Mouse (Mus musculus) stomach, embryonic 15.5 days (tissue): Measurements from ENCODE around the gene Olfr707. TPM values are rescaled to one million over a fixed set of nuclear protein-coding genes. Genes with fewer than 3 reads are reported as not detected.
"Not testable (repeated sequence)": the region's sequence is repeated elsewhere in the genome, so short reads cannot be mapped to it uniquely, and the experiment has no call there.

Experiments
- ATAC-seq: fragments of 200-750 bp; cut with Nextera tagmentation; 2 replicates; pipeline ENCODE4 v1.8.0; 2017; ENCODE audit warnings: low read depth, moderate number of reproducible peaks, moderate TSS enrichment; ENCODE audit not compliant: insufficient read depth, low FRiP score
- H3K27ac ChIP-seq: fragments of 300-500 bp; sonication (generic); 2 replicates; pipeline ENCODE4 v1.5.1; 2015; ENCODE audit warnings: mild to moderate bottlenecking, inconsistent platforms
- H3K27me3 ChIP-seq: fragments of 300-500 bp; sonication (generic); replicated peaks from 2 replicates; pipeline ENCODE4 v1.6.1; 2015; ENCODE audit warnings: inconsistent platforms
- H3K36me3 ChIP-seq: fragments of 300-500 bp; sonication (generic); 2 replicates; pipeline ENCODE4 v1.6.1; 2015; ENCODE audit warnings: inconsistent platforms
- H3K4me1 ChIP-seq: fragments of 300-500 bp; sonication (generic); 2 replicates; pipeline ENCODE4 v1.6.1; 2015; ENCODE audit warnings: inconsistent platforms
- H3K4me2 ChIP-seq: fragments of 300-500 bp; sonication (generic); 2 replicates; pipeline ENCODE4 v1.6.1; 2015; ENCODE audit warnings: mild to moderate bottlenecking, inconsistent platforms
- H3K4me3 ChIP-seq: fragments of 300-500 bp; sonication (generic); replicated peaks from 2 replicates; pipeline ENCODE4 v1.5.1; 2015; ENCODE audit warnings: inconsistent platforms
- H3K9ac ChIP-seq: fragments of 300-500 bp; sonication (generic); 2 replicates; pipeline ENCODE4 v1.6.1; 2015; ENCODE audit warnings: inconsistent platforms
- H3K9me3 ChIP-seq: fragments of 300-500 bp; sonication (generic); 2 replicates; pipeline ENCODE4 v1.6.1; 2016; ENCODE audit warnings: inconsistent platforms
- WGBS: fragments of 180-500 bp; shearing (Covaris S2); methylation state at CpG from one replicate; pipeline ENCODE4 v1.1.7; 2015; 5-methylcytosine and 5-hydroxymethylcytosine counted together
- polyA plus RNA-seq: library from polyadenylated mRNA; unstranded; fragments of >200 nt; fragmentation: Nextera tagmentation; extraction: Ambion mirVana; gene quantifications from 2 replicates; pipeline ENCODE4 v1.2.1, GENCODE M21; 2015

The Olfr707 gene
- not detected in 2 replicates for polyA plus RNA-seq

DNA sequence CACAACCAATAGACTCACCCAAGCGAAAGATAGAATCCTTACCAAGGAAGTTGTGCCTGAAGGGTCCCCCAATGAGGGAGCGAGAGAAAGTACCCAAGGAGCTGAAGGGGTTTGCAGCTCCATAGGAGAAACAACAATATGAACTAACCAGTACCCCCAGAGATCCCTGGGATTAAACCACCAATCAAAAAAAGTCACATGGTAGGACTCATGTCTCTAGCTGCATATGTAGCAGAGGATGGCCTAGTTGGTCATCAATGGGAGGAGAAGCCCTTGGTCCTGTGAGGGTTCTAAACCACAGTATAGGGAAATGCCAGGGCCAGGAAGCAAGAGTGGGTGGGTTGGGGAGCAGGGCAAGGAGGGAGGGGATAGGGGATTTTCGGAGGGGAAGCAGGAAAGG, at the start of gene Olfr707:
TSS of gene Olfr707 (minus strand) at position 101 of the 400 bp plus-strand sequence.
- not testable (repeated sequence) for H3K4me3 ChIP-seq, H3K9me3 ChIP-seq, H3K27me3 ChIP-seq

DNA sequence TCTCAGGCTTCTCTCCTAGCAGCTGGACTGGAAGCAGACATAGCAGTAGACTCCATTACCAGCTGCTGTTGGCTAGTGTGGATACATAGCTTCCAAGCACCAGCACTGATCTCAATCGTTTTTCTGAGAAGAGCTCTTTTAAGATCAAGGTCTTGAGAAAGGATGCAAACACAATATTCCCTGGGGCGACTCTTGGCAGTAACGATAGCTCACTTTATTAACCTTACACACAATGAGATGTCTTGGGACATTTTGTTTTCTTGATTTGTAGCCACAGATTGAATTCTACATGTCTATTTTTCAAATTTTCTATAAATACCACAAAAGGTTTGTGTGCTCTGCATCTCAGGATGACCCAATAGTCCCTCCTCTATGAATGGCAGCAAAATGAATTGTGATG, 47.2 kb upstream of the Olfr707 start, which contains the start of gene Olfr710:
TSS of gene Olfr710 (minus strand) at position 101 of the 400 bp plus-strand sequence.
- H3K4me1 ChIP-seq, result no peaks in the 10 kb centered on the region
- H3K4me3 ChIP-seq, result no peak within 1 kb of the TSS
- H3K27me3 ChIP-seq, result no peaks in the 10 kb centered on the region
- H3K36me3 ChIP-seq, result no peaks in the 10 kb centered on the region
- 74% methylated on average over 3 of the region's 3 CpGs for WGBS
- no peak within 1 kb of the TSS for H3K27ac ChIP-seq
- H3K4me2 ChIP-seq, result no peak within 1 kb of the TSS
- no peak for ATAC-seq
- no peak within 1 kb of the TSS for H3K9ac ChIP-seq
- H3K9me3 ChIP-seq, result no peaks in the 10 kb centered on the region

More for the DNA sequence above, at the start of gene Olfr707:
- 72% methylated on average over 3 of the region's 3 CpGs for WGBS
- H3K9ac ChIP-seq, H3K4me2 ChIP-seq, H3K27ac ChIP-seq, ATAC-seq, H3K36me3 ChIP-seq, H3K4me1 ChIP-seq: not testable (repeated sequence)

DNA sequence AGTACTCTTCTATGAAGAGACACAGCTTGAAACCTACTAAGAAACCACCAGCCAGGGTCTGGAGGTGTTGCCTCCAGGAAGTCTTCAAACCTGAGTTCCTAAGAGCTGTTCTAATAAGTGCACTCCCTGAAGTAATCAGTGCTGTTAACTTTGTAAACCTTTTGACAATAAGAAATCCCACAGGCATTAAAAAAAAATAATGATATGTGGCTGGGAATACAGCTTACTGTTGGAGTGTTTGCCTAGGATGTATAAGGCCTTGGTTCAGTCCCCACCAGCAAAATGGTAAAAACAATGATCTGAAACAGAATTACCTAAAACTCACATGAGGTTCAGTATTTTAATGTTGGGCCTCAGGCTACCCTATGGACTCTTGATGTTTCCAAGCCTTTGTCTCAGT, 31.1 kb upstream of the Olfr707 start, which contains the start of gene Olfr709-ps1:
TSS of gene Olfr709-ps1 (minus strand) at position 101 of the 400 bp plus-strand sequence.
- ATAC-seq, result no peak
- no peaks in the 10 kb centered on the region for H3K9me3 ChIP-seq

DNA sequence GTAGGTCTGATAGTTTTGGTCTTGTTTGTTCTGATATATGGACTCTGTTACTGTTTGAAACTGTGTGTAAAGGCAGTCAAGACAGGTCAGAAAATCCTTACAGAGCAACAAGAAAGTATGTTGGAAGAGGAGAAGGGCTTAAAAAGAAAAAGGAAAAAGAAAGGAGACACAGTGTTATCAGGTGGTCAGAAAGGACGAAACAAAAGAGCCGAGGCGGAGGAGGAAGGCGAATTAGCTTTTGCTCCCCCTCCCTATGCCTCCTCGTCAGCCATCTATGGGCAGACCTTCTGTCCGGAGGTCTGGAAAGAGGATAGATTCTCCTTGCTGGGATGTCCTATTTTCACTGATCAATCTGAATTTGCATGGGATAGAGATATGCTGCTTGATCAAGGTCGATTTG, 19.9 kb upstream of the Olfr707 start:
- ATAC-seq, H3K9me3 ChIP-seq: not testable (repeated sequence)
- WGBS, result 87% methylated on average over 7 of the region's 7 CpGs

More for the DNA sequence above, 31.1 kb upstream of the Olfr707 start, which contains the start of gene Olfr709-ps1:
- H3K27ac ChIP-seq, result no peak within 1 kb of the TSS
- no peak within 1 kb of the TSS for H3K4me2 ChIP-seq
- no peaks in the 10 kb centered on the region for H3K27me3 ChIP-seq
- no peak within 1 kb of the TSS for H3K9ac ChIP-seq
- no peak within 1 kb of the TSS for H3K4me3 ChIP-seq
- no peaks in the 10 kb centered on the region for H3K36me3 ChIP-seq
- H3K4me1 ChIP-seq, result no peaks in the 10 kb centered on the region

DNA sequence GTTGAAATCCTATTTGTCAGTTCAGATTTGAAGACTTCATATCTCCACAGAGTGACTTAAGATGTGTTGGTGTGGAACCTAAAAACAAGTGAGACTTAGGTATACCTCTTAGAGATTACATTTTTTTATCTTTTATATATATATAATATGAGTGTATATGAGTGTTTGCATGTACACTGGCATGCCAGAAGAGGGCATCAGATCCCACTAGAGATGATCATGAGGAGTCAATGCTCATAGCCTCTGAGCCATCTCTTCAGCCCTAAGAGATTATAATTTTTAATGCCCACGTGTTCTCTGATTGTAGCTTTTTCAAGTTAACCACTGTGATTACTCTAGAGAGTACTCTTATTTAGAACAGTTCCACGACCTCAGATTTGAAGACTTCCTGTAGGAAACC, 6.6 kb upstream of the Olfr707 start, which contains the start of gene Olfr1532-ps1:
TSS of gene Olfr1532-ps1 (plus strand) at position 326 of the 400 bp plus-strand sequence.
- Histone ChIP-seq H3K9ac (no peak within 1 kb of the TSS), H3K27me3 (no peaks in the 10 kb centered on the region), H3K36me3 (no peaks in the 10 kb centered on the region), H3K4me3 (no peak within 1 kb of the TSS), H3K4me2 (no peak within 1 kb of the TSS), H3K4me1 (no peaks in the 10 kb centered on the region), H3K9me3 (no peaks in the 10 kb centered on the region), H3K27ac (no peak within 1 kb of the TSS)
- ATAC-seq, result no peak
- WGBS, result 65% methylated on average over 2 of the region's 2 CpGs

More for the DNA sequence above, 19.9 kb upstream of the Olfr707 start:
- H3K27me3 ChIP-seq, H3K4me2 ChIP-seq, H3K4me1 ChIP-seq, H3K27ac ChIP-seq, H3K4me3 ChIP-seq, H3K36me3 ChIP-seq, H3K9ac ChIP-seq: not testable (repeated sequence)

DNA sequence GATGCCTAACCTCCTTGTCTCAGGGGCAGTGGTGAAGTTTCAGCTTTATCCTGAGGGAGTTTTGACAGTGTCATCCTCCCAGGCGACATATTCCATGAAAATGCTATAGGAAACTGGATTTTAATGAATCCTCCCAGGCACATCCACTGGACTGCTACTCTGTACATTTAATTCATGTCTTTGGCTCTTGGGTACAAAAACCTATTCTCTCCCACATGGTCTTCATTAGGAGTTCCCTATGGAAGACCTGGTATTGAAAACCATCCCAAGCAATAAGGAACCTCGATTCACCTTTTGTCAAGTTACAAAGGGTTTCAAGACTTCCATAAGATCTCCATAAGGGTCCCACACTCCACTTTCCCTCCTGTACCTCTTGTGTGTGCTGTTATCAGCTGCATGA, 13.0 kb downstream of the Olfr707 start, which contains the start of gene Olfr706:
TSS of gene Olfr706 (minus strand) at position 101 of the 400 bp plus-strand sequence.
- no peak within 1 kb of the TSS for H3K4me2 ChIP-seq
- WGBS, result 71% methylated on average over 2 of the region's 2 CpGs
- H3K9ac ChIP-seq, result no peak within 1 kb of the TSS
- no peak within 1 kb of the TSS for H3K27ac ChIP-seq
- no peak for ATAC-seq
- H3K27me3 ChIP-seq, result no peaks in the 10 kb centered on the region
- H3K9me3 ChIP-seq, result no peaks in the 10 kb centered on the region
- no peak within 1 kb of the TSS for H3K4me3 ChIP-seq
- no peaks in the 10 kb centered on the region for H3K36me3 ChIP-seq
- H3K4me1 ChIP-seq, result no peaks in the 10 kb centered on the region

DNA sequence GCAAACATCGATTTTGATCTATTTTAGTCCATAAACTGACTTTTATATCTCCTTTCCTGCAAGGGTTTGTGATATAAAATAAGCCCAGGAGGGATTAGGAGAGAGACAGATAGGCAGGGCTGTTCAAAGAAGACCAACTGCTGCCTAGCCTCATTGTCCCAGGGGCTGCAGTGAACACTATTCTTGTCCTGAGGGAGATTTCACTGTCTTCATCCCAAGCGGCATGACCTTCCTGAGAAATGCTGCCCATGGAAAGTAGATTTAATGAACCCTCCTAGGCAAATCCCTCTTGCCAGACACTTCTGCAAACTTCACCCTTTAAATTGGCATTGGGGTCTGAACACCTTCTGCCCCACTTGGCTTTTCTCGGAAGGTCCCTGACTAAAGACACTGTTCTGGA, 24.2 kb downstream of the Olfr707 start, which contains the start of gene Olfr705:
TSS of gene Olfr705 (minus strand) at position 101 of the 400 bp plus-strand sequence.
- Histone ChIP-seq H3K27ac (no peak within 1 kb of the TSS), H3K27me3 (no peaks in the 10 kb centered on the region), H3K4me3 (no peak within 1 kb of the TSS), H3K36me3 (no peaks in the 10 kb centered on the region), H3K9me3 (no peaks in the 10 kb centered on the region), H3K9ac (no peak within 1 kb of the TSS), H3K4me2 (no peak within 1 kb of the TSS), H3K4me1 (no peaks in the 10 kb centered on the region)
- 78% methylated on average over 3 of the region's 3 CpGs for WGBS
- ATAC-seq, result no peak

DNA sequence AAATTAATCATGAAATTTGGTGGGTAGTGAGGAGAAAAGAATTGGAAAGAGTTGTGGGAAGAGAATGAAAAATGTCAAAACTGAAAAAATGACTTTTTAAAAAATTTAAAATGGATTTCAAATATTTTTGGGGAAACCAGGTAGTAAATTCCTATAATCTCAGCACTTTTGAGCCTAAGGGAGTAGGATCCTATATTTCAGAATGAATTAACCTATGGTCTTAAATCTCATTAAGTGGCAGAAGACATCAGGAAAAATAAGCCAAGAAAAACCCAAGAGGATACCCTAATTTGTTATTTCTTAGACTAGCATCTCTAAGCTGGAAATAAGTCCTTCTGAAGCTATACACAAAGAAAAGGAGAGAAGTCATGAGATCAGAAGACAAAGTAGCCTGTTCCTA, 38.2 kb downstream of the Olfr707 start, which contains the start of gene Olfr704:
TSS of gene Olfr704 (plus strand) at position 301 of the 400 bp plus-strand sequence.
- ATAC-seq, result no peak
- no peaks in the 10 kb centered on the region for H3K4me1 ChIP-seq
- no peak within 1 kb of the TSS for H3K9ac ChIP-seq
- H3K36me3 ChIP-seq, result no peaks in the 10 kb centered on the region
- no peaks in the 10 kb centered on the region for H3K27me3 ChIP-seq
- no peak within 1 kb of the TSS for H3K4me3 ChIP-seq
- no peak within 1 kb of the TSS for H3K4me2 ChIP-seq
- no peaks in the 10 kb centered on the region for H3K9me3 ChIP-seq
- no peak within 1 kb of the TSS for H3K27ac ChIP-seq

DNA sequence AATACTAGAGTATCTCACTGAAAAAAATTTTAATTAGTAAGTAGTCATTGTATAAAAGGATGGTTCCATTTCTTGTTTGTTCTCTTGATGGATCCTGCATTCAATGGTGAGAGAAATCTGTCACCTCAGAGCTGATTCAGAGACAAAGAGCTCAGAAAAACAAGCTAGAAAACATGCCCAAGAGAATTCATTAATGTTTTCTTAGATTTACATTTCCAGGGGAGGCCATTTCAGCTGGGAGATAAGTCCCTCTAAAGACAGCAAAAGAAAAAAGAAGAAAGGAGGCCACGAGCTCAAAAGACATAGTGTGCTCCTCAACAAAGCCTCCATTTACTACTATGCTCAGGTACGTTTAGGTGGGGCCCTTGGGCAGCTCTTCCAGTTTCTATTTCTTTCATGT, 58.0 kb downstream of the Olfr707 start, which contains the start of gene Olfr703:
TSS of gene Olfr703 (plus strand) at position 301 of the 400 bp plus-strand sequence.
- no peak for ATAC-seq
- H3K4me2 ChIP-seq, result no peak within 1 kb of the TSS
- H3K27ac ChIP-seq, result no peak within 1 kb of the TSS
- H3K9ac ChIP-seq, result no peak within 1 kb of the TSS
- no peaks in the 10 kb centered on the region for H3K27me3 ChIP-seq
- 57% methylated on average over 2 of the region's 2 CpGs for WGBS
- H3K4me3 ChIP-seq, result no peak within 1 kb of the TSS
- no peaks in the 10 kb centered on the region for H3K4me1 ChIP-seq
- no peaks in the 10 kb centered on the region for H3K9me3 ChIP-seq
- H3K36me3 ChIP-seq, result no peaks in the 10 kb centered on the region

Other genes with a start within 250 kb of the Olfr707 start
- not detected in 2 replicates for gene Olfr693, start 220.7 kb downstream of the Olfr707 start, polyA plus RNA-seq
- not detected in 2 replicates for gene Olfr694, start 209.4 kb downstream of the Olfr707 start, polyA plus RNA-seq
- gene Olfr695, start 184.8 kb downstream of the Olfr707 start, polyA plus RNA-seq, result not detected in 2 replicates
- not detected in 2 replicates for gene Olfr697, start 158.8 kb downstream of the Olfr707 start, polyA plus RNA-seq
- gene Olfr698, start 145.8 kb downstream of the Olfr707 start, polyA plus RNA-seq, result not detected in 2 replicates
- not detected in 2 replicates for gene Olfr699, start 108.0 kb downstream of the Olfr707 start, polyA plus RNA-seq
- gene Olfr700, start 92.4 kb downstream of the Olfr707 start, polyA plus RNA-seq, result not detected in 2 replicates
- not detected in 2 replicates for gene Olfr701, start 87.1 kb downstream of the Olfr707 start, polyA plus RNA-seq
- gene Olfr702, start 67.3 kb downstream of the Olfr707 start, polyA plus RNA-seq, result not detected in 2 replicates
- not detected in 2 replicates for gene Olfr703, start 57.9 kb downstream of the Olfr707 start, polyA plus RNA-seq
- not detected in 2 replicates for gene Olfr704, start 38.1 kb downstream of the Olfr707 start, polyA plus RNA-seq
- gene Olfr705, start 24.4 kb downstream of the Olfr707 start, polyA plus RNA-seq, result not detected in 2 replicates
- not detected in 2 replicates for gene Olfr706, start 13.1 kb downstream of the Olfr707 start, polyA plus RNA-seq
- not detected in 2 replicates for gene Olfr1532-ps1, start 6.8 kb upstream of the Olfr707 start, polyA plus RNA-seq
- gene Olfr709-ps1, start 31.0 kb upstream of the Olfr707 start, polyA plus RNA-seq, result not detected in 2 replicates
- not detected in 2 replicates for gene Olfr710, start 47.1 kb upstream of the Olfr707 start, polyA plus RNA-seq
- not detected in 2 replicates for gene Olfr6, start 62.7 kb upstream of the Olfr707 start, polyA plus RNA-seq
- not detected in 2 replicates for gene Olfr711, start 74.2 kb upstream of the Olfr707 start, polyA plus RNA-seq
- not detected in 2 replicates for gene Olfr2, start 104.8 kb upstream of the Olfr707 start, polyA plus RNA-seq
- not detected in 2 replicates for gene Olfr713, start 129.9 kb upstream of the Olfr707 start, polyA plus RNA-seq
- gene Olfr714, start 169.7 kb upstream of the Olfr707 start, polyA plus RNA-seq, result not detected in 2 replicates
- not detected in 2 replicates for gene Olfr17, start 192.0 kb upstream of the Olfr707 start, polyA plus RNA-seq
- not detected in 2 replicates for gene Olfr715b, start 209.1 kb upstream of the Olfr707 start, polyA plus RNA-seq
- gene Olfr715, start 229.8 kb upstream of the Olfr707 start, polyA plus RNA-seq, result not detected in 2 replicates
- not detected in 2 replicates for gene Olfr716, start 237.1 kb upstream of the Olfr707 start, polyA plus RNA-seq